Mouse (Mus musculus): ENCODE measurements around the gene Snx19.

Snx19 gene

DNA sequence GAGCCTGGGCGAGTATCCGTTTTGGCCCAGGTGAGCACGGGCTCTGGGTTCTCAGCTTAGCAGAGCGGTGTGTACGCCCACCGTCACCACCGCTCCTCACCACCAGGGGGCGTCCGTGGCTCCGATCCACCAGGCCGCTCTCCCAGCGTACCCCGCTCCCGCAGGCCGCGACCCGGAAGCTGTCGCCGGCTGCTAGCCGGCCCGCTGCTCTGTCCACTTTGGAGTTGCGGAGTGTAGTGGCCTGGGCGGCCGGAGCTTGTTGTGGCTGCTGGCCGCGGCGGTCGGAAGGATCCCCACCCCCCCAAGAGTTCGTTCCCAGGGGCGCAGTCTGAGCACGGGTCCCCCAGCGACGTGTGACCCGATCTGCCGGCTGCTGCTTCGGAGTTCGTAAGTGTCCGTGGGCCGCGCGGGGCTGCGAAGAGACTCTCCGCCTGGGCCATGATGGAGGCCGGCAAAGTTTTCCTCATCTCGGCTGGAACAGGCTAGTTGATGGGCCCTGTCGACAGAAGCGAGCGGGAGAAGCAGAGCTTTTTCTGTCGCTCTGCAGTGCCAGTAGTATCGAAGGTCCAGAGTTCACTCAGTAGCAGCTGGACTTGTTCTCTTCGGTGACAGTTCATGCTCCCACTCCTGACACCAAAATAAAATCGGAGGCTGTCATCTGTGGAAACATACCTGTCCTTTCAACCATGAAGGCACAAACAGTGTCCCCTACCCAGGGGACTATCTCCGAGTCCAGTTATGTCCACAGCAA is at the start of gene Snx19:
Gene Snx19, plus strand, starts transcription at position 227 of the 751 bp plus-strand sequence.
- DNase-seq: peak; percentile 95

DNA sequence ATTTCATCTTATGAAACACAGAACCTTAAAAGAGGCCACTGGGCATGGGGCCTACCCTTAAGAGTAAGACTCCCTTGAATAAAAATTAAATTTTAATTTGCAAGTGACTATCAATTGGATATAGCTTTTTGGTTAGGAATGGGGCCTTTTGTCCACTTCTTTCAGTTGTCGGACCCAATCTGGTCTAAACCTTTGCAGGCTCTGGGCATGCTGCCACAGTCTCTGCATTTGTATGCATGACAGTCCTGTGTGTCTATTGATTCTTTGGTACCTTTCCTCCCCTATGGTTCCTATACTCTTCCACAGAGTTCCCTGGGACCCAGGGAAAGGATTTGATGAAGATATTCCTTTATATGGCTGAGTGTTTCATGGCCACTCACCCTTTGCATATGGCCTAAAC is 26.1 kb upstream of the Snx19 start:
- DNase-seq: no peak

DNA sequence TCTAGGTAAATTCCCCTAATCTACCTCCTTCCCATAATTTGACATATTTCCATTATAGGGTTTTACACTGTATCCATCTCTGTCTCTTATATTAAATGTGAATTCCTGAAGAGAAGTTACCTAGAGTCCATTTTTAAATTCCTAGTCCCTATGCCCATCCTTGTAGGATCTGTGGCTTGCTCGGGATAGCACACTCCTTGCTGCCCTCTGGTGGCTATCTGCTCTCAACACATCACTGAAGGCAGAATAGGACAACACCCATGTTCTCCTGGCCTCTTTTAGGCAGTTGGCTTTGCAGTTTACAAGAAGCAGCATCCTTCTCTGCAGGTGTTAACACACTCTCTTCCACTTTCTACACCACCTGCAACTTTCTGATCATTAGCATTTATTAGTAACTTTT is 4.0 kb upstream of the Snx19 start:
- DNase-seq: peak; percentile 51 to 75

DNA sequence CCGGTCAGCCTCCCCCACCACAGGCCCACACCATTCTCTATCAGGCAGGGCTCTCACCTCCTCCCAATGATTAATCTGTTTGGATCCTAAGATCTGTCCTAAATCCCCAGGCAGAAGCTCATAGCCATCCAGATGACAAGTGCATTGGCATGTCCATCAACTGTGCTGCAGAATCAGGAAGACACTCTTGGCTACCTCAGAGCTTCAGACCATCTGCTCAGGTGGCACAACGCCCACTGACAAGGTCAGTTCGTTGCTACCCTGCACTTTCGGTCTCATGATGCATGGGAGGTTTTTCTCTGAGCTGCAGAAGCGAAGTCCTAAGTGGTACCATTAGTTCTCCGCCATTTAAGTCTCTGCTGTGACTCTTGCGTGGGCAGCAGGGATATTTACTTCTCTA is 1.7 kb upstream of the Snx19 start:
- DNase-seq: no peak

DNA sequence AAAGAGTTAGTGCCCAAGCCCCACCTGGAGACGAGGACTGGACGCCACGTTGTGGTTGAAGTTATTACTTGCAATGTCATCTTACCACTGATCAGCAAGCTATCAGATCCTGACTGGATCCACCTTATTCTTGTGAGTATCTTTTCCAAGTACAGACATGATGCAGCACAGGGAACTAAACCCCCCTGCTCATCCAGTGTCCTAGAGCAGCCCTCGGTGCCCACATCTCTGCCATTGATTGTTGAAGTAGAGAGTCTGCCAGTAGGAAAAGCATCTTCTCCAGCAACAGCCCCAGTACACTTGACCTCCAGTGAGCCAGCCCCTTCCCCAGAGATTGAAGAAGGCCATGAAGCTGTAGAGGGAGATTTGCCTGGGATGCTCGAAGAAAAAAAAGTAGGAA is 1.3 kb downstream of the Snx19 start:
- no peak for DNase-seq

DNA sequence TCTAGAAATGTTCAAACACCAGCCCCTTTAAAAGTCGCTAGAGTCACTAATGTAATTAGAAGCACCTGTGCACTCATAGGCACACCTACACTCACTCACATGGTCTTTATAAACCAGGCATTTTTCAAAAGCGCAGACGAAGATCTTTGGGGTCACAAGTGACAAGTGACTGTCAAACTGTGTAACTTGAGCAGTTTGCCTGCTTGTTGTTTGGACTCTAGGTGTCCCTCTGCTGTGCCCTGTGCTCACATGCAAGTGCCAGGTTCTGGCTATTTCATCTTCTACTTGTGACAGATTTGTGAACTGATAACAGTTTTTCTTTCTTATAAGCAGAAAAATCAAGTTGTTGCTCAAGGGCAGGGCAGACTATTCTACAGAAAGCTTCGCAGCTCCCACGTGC is 3.5 kb downstream of the Snx19 start:
- no peak for DNase-seq

DNA sequence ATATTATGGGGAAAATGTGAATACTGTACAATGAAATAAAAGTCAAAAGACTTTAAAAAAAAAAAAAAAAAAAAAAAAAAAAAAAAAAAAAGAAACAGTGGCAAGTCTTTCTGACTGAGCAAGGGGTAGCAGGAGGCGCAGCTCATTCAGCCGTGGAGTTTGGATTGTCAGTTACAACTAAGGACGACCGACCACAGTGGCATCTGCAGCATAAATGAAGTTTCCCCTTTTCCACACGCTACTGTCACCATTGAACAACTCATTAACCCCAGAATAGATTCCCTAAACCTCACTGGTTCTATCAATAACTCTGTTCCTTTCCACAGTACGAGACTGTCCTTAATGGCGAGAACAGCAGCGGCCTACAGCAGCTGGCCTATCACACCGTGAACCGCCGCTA is 5.0 kb downstream of the Snx19 start:
- no peak for DNase-seq

DNA sequence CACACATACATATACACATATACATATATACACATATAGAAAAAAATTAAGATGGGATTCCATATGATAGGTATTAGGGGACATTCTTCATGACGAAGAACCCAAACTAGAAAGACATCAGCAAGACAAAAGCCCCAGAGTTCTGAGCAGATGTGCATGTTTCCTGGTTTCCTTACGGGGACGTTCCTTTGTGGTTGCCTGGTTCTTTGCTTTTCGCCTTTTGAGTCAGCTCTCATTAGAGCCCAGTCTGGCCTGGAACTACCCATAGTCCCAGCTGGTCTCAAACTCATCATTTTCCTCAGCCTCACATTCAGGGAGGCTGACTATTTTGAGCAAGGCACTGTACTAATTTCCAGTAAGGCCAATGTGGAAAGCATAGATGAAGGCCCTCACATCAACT is 7.0 kb downstream of the Snx19 start:
- DNase-seq: no peak

DNA sequence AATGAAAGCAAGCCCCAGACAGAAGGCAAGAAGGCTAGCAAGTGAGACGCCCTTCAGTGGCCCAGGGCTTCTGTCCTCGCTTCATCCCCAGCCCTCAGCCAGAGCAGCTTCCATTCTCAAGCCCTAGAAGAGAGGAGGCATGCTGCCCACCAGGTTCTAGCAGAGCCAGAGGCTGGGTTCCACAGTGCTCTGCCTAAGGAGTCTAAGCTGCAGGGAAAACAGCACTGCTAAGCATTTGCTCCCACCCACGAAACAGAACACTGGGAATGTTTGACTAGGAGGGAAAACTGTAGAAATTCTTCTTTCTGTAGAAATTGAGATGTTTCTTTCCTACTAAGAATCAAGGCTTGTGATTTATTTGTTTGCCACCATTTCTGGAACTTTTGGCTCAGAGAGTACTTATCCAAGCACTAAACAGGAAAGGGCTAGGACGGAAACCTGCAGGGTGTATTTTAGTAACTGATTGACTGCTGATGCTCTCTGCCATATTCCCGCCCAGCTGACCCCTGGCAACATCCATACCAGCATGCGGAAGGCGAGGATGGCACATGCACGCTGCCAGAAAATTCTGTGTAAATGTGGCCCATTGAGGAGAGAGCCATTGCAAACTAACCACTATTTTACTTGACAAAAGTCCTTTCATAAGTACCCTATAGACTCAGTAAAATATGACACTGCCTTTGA is 9.1 kb downstream of the Snx19 start:
- peak; percentile 43 to 74 for DNase-seq

DNA sequence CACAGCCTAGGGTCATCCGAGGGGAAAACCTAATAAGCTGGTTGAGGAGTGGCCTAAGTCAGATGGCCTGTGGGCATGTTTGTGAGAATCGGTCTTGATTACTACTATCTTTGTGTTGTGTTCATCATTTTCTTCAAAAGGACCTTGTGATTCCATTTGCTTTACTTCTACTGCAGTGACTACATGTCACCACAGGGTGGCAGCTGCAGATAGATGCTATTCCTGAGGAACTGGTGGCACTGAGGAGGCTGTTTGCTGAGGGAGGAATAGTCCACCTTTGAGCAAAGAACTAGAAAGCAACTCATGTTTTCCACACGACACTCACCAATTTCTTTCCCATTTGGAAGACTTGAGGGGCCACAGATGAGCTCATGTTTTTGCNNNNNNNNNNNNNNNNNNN is 11.6 kb downstream of the Snx19 start:
- DNase-seq: peak in 1 of 2 experiments; percentile 60

DNA sequence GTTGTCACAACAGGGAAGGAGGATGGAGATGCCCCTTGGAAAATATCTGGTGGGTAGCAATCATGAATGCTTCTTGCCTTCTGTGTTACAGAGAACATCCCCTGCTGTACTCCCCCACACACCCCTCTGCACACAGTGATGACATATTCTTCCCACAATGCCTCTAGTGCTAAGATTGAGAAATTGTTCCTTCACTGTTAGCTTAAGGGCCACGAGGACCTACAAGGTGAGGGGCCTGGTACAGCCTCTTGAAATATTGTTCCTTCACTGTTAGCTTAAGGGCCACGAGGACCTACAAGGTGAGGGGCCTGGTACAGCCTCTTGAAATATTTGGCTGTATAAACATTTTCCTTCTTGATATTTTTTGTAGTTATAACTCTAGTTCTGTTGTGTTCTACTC is 14.9 kb downstream of the Snx19 start:
- no peak for DNase-seq

DNA sequence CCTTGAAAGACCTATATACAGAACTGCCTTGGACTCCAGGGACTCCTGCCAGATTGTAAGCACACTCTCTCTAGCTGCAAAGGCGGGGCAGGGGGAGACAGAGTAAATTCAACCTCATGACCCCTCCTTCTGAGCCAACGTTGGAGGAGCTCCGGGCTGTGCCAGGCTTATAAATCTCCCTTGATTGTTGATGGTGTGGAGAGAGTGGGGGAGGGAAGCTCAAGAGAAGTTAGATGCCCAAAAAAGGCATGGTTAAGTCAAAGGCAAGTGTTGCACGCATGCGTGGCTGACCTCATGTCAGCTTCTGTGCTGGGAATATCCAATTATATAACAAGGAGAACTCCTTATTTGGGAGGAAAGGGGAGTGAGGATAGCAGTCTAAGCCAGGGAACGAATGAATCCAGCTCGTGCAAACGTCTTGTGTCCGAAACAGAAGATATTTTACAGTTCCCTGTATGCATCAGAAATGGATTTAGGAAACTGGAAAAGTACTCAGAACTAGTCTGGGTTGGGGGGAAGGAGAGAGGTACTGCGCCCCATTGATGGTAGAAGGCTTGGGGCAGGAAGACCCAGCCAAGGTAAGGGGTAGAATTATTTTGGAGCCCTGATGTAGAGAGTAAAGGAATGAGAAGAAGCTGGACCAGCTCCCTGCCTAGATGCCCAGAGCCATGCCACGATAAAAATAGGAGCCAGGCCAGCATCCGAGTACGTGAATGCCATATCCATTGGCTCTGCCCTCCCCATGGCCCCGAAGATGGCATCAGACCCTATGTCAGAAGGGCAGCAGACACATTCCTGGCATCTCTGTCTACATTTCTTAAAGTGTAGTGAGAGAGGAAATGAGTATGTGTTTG is 18.6 kb downstream of the Snx19 start:
- peak; percentile 16 to 62 for DNase-seq

DNA sequence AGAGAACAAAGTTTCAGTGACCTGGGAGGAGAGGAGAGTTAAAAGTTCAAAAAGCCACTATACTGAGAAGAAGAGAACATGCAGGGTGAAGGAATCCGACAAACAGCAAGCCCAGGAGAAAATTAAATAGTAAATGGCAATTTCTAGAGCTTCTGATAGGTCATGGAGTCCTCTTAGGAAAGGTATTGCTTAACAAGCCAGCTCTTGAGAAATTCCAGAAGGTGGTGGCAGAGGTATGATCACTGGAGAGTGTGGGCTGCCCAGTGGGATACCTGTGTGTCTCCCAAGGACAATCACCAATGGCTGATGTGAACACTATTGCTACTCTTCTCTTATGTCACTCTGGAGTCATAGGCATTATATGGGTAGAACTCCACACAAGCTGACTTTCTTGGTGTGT is 19.2 kb downstream of the Snx19 start:
- DNase-seq: no peak

DNA sequence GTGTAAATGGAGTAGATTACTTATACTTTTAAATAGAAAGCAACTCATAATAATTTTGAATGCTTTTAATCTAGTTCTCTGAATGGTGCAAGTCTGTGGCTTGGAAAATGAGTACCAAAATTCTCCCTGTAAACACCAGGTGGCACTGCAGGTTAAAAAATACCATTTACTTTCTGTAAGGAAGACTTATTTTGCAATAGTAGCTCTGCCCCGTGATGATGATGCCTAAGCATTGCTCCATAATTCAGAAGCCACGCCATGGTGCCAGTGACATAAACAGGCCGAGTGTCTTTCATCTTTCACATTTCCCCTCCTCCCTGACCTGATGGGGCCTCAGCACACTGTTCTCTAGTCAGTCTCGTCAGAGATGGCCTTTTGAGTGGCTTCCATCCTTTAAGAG is 21.6 kb downstream of the Snx19 start:
- DNase-seq: peak in 1 of 2 experiments; percentile 40

DNA sequence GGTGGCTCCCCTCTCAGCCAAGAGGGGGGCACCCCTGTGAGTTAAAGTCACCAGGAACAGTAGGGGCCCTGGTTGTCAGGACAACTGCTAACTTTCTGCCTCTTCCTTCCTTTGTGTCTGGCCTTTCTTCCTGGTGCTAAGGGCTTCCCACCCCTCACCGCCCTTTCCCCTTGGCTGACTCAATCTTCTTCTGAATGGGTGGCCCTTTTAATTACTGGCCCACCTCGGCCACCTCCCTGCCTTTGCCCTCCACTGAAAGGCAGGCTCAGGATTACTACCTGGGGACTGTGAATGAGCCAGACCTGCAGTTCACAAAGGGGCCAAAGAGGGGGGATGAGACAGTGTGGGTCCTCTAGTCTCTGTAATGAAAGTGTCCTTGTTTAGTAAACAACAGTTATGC is 23.0 kb downstream of the Snx19 start:
- DNase-seq: no peak

DNA sequence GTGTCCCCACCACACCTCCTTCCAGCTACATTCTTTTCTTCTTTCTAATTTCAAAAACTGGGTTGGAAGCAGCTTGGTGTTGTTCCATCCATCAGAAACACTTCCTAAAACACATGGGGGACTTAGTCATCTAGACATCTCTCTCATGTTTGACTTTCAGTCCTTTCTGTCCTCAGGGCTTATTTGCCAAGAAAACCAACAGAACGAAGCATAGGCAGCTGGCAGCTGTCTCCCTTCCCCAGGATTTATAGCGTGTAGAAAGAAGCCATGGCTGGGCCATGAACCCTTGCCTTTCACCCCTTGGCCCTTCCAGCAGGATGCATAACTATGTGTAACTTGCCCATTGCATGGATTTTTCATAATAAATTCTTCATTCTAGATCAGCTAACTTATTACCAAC is 23.9 kb downstream of the Snx19 start:
- DNase-seq: peak in 1 of 2 experiments; percentile 34

DNA sequence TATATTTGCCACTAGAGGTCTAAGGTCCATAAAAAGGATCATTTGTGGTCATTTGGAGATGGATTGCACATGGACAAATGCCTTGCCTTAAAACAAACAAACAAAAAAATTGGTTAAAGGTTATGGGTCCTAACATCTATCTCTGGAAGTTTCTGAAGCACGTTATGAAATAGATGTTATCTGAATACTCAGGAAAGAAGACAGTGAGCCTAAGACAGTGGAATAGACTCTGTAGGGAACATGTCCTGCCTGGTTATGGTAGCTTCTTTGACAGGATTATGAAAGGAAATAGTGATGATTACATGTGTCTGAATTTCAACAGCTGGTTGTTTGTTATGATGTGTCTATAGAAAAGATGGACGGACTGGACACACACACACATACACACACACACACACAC is 27.6 kb downstream of the Snx19 start:
- DNase-seq: no peak

DNA sequence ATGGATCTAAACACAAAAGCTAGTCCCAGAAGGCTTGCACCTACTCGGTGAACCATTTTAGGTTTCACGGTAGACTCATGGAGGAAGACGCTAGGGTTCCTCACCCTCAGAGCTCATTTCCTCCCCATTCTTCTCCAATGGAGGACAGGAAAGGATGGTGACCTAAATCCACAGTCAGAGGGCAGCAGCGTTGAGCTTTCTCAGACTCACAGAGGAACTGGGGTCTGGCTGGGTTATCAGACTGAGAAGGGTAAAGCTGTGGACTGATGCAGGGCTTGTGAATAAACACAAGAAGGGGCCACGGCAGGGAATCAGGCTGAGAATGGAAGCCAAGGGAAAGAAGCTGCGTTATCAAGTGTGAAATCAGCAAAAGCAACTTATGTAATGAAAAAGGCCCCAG is 29.3 kb downstream of the Snx19 start:
- peak; percentile 20 to 56 for DNase-seq

DNA sequence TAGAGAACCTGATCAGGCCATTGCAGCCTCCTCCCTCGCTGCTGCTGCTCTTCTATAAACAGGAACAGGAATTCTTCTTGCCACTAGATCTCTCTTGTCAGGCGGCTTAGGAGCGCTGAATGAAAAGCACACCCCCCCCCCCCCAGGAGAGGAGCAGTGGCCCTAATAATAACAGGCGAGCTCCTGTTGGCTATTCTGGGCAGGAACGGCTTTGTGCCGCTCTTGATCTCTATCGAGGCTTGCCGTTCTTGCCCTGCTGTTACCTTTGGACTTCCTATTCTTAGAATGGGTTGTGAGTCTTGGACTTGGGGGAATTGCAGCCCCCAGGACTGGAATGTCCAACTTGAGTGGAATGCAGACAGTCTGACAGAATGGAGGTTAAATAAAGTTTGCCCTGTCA is 33.6 kb downstream of the Snx19 start:
- no peak for DNase-seq

DNA sequence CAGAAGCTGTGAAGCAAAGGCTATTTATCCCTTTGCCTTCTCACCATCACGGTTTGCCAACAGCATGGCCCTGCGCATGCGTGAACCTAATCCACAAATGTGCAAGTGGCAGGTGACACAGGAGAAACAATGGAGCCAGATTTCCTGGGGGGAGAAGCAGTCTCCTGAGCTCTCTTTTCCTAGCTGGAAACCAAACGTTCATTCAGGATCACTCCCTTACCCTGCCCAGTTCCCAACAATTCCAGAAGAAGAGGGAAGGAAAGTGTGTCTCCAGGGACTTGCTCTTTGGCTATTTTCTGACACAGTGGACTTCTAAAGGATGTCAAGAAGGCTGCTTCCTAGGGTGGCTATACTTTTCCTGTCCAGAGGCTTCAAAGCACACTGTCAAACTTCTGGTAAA is 37.8 kb downstream of the Snx19 start:
- peak; percentile 61 to 67 for DNase-seq

DNA sequence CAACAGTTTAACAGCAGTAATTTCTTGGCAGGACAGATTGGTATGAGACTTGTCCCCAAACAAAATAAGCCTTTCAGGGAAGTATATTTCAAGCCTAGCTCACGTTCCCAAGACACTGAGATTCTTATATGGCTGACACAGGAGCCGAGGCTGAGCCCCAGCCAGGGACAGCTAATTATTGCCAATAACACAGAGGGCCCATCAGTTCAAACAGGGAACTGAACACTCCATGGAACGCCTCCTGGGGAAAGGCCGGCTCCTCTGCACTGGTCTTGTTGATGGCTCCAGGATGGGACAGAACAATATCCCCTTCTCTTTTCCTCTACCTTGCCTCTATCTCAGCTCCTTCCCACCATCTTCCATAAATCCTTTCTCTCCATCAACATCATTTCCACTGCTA is 53.1 kb downstream of the Snx19 start:
- no peak for DNase-seq

DNA sequence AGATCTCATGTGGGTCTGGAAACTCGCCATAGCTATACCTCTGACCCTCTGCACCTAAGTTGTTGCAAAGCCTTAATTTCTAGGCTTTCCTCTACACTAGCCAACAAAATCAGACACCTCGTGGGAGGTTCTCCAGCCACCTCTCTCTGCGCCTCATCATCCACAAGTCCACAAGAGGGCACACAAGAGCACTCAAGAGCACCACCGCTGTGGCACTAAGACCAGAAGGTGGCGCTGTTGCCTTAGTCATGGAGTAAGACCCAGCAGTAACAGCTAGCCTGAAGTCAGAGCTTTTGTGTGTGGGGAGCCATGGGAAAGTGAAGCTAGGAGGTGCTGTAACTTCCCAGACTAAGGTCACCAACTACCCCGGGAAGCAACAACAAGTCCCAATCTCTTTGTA is 53.6 kb downstream of the Snx19 start:
- DNase-seq: peak; percentile 92 to 98

DNA sequence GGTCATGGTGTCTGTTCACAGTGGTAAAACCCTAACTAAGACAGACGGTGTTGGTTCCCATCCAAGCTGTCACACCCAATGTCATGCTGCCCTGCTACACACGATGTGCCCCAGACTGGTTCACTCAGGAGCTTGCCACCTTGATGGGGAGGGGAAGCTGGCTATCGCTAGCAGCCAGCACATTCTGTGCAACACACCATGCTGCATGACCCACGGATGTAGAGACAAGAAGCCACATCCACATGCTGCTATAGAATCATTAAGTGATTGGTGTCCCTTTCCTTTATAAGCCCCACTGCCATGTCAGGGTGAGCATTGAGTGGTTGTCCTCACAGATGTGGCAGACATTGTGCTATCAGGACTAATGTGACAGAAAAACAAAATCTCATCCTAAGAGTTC is 55.2 kb downstream of the Snx19 start:
- no peak for DNase-seq

DNA sequence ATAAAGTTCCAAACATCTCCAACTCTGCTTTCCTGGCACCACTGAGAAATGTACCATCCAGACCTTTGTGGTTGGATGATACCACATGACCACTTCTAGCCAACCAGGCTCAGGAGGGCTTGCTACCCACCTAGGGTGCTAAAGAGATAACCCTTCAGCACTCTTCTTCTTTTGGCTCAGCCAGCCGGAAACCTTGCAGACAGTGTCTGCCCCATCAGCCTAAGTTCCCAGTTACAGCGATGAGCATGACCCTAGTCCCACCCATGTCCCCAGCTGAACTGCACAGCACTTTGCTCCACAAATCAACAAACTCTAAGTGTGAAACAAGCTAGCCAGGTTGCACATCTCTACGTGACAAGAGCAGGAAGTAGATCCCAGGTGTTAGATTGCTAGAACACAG is 57.3 kb downstream of the Snx19 start:
- no peak for DNase-seq

All from kidney, postnatal 25 days (tissue).